Mouse (Mus musculus): ENCODE measurements around the gene Slc4a1. TPM values are rescaled to one million over a fixed set of nuclear protein-coding genes. Genes with fewer than 3 reads are reported as not detected.

The Slc4a1 gene
- polyA plus RNA-seq, 1 experiment from 2014 or later = 10.4 TPM

DNA sequence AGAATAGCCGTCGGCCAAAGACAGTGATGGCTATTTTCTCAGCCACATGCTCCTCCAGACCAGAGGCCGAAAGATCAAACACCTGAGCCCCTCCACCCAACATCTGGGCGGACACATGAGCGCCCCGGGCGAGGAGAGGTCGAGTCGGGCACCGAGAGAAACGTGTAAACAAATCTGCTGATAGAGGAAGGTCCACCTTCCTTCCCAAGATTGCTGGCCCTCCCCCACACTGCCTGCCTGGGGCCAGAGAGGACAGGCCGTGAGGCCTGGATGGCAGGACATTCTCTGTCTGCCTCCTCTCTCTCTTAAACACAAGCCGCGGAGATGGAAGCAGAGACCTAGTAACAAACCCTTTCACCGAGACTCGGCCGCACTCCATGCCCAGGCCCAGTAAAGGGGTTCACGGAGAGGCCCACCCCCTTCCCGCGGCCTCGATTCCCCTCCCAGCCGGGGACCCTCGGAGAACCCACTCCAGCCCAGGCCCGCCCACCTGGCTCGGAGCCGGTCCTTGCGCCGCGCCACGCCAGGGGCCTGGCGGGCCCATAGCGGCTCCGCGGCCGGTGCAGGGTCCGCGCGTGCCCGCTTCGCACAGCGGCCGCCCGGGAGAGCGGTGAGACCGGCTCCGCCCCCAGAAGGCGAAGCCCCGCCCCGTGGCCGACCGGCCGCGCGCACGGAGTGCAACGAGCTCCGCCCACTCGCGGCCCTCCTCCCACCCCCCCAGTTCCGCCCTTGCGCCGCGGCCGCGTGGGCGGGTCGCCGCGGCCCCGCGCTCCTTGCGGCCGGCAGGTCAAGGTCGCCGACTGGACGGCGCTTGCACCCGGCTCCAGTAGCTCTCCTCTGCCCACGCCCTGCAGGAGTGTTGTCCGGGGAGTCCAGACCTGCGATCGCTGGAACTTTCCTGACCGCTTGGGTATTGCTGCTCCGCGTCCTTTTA, 41.2 kb upstream of the Slc4a1 start:
- H3K4me2 ChIP-seq = peak overlapping the region; percentile 86
- peak overlapping the region; percentile 75 for H3K9ac ChIP-seq
- under 1% methylated on average over 85 of the region's 85 CpGs for WGBS
- H3K9me3 ChIP-seq = no peaks in the 10 kb centered on the region
- peak; percentile 71 for ATAC-seq (ENCODE audit: insufficient number of reproducible peaks, low FRiP score, low TSS enrichment, low read depth)
- H3K27me3 ChIP-seq = peaks cover 11% of the 10 kb centered on the region
- H3K36me3 ChIP-seq = peaks cover 27% of the 10 kb centered on the region
- peaks cover 24% of the 10 kb centered on the region for H3K4me1 ChIP-seq
- H3K4me3 ChIP-seq = peak overlapping the region; percentile 82
- H3K27ac ChIP-seq = peak overlapping the region; percentile 94

GRCm38 (mm10) chr11:102406401-102406800, 40.4 kb upstream of the Slc4a1 start:
- no peaks in the 10 kb centered on the region for H3K9me3 ChIP-seq
- peak overlapping the region; percentile 86 for H3K4me2 ChIP-seq
- WGBS = 3% methylated on average over 3 of the region's 3 CpGs
- ATAC-seq (ENCODE audit: insufficient number of reproducible peaks, low FRiP score, low TSS enrichment, low read depth) = no peak
- H3K27me3 ChIP-seq = peaks cover 18% of the 10 kb centered on the region
- peak overlapping the region; percentile 82 for H3K4me3 ChIP-seq
- peaks cover 30% of the 10 kb centered on the region for H3K36me3 ChIP-seq
- peak overlapping the region; percentile 94 for H3K27ac ChIP-seq
- H3K4me1 ChIP-seq = peaks cover 24% of the 10 kb centered on the region
- H3K9ac ChIP-seq = peak overlapping the region; percentile 75

DNA sequence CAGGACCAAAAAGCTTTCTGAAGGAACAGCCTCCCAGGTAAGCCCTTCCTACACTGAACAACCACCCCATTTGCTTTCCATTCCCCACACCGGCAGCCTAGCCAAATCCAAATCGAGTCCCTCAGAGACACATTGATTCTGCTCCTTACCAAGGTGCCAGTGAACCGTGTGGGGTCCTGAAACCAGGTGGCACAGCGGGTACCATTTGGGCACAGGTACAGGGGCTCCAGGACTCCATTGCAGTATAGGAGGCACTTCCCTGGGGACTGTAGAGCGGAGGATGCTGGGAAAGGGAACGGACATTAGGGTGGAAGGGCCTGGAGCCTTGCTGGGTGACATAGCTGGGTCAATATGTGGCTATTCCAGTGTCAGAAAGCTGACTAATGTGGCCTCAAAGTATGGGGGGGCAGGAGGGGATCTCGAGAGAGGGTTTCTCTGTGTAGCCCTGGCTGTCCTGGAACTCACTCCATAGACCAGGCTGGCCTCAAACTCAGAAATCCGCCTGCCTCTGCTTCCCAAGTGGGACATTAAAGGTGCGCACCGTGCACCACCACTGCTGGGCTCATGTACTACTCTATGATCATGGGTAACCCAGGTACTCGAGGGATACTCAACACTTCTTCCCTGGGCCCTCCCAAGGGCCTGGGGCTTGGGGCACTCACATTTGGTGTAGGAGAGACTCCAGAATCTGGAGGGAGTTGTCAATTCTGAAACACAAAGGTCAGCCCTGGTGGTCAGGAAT, 39.7 kb upstream of the Slc4a1 start:
- Histone ChIP-seq H3K27ac (no peak overlapping the region), H3K4me1 (peaks cover 21% of the 10 kb centered on the region), H3K4me3 (peak overlapping the region; percentile 82), H3K9me3 (no peaks in the 10 kb centered on the region), H3K36me3 (peaks cover 30% of the 10 kb centered on the region), H3K27me3 (peaks cover 25% of the 10 kb centered on the region), H3K4me2 (peak overlapping the region; percentile 86), H3K9ac (no peak overlapping the region)
- no peak for ATAC-seq (ENCODE audit: insufficient number of reproducible peaks, low FRiP score, low TSS enrichment, low read depth)
- 86% methylated on average over 11 of the region's 11 CpGs for WGBS

DNA sequence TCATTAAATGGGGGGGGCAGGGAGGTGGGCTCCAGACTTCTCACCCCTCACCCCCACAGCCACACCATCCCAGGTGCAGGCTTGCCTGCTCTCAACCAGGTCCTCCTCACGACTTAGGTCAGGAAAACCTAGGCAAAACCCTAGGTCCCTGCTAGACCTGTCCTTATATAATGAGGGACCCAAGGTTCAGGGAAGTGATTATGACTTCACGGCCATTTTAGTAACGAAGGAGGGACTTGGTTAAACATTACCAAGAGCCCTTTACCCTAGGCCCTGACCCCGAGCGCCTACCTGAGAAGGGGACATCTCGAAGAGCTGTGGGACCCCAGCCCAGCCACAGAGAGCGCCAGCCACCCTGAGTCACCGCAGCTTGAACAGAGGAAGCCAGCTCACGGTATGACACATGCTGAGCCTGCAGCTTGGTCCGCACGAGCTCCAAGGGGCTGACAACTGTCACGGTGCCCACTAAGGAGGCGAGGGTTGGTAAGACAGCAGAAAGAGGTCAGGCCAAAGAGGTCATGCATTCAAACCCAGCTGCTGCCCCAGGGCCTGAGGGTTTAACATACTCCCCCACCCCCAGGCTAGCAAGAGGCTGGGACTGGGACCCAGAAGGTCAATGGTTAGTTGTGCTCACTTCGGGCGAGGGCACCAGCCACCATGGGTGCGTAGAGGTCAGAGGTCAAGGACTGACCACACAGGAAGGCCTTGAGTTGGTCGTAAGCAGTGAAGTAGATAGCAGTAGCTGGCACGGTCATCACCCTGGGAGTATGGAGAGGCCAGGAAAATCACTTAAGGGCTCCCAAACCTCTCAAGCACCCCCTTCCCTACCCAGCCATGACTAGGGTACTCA, 38.4 kb upstream of the Slc4a1 start:
- peaks cover 29% of the 10 kb centered on the region for H3K4me1 ChIP-seq
- H3K36me3 ChIP-seq = peaks cover 30% of the 10 kb centered on the region
- no peak overlapping the region for H3K4me3 ChIP-seq
- H3K9ac ChIP-seq = no peak overlapping the region
- no peaks in the 10 kb centered on the region for H3K9me3 ChIP-seq
- no peak overlapping the region for H3K27ac ChIP-seq
- H3K27me3 ChIP-seq = peaks cover 33% of the 10 kb centered on the region
- WGBS = 87% methylated on average over 18 of the region's 18 CpGs
- H3K4me2 ChIP-seq = no peak overlapping the region
- no peak for ATAC-seq (ENCODE audit: insufficient number of reproducible peaks, low FRiP score, low TSS enrichment, low read depth)

DNA sequence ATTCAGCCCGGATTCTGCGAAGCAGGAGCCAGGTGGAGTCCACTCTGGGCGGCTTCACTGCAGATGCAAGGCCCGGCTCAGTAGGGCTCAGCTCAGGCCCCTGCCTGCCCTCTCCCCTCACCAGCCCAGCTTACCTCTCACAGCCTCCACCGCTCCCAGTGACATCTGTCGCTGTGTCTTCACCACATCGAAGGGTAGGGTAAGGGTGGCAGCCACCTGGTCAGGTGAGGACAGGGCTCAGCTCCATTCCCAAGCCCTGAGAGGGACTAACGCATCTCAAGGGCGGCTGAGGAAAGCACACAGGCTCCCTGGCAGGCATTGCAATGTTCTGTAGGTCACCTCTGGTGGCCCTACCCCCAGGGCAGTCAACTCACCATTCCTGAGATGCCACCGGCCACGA, 37.7 kb upstream of the Slc4a1 start:
- 95% methylated on average over 11 of the region's 11 CpGs for WGBS
- Histone ChIP-seq H3K9me3 (no peaks in the 10 kb centered on the region), H3K4me1 (peaks cover 33% of the 10 kb centered on the region), H3K9ac (no peak overlapping the region), H3K36me3 (peaks cover 30% of the 10 kb centered on the region), H3K27ac (no peak overlapping the region), H3K4me2 (no peak overlapping the region), H3K4me3 (no peak overlapping the region), H3K27me3 (peaks cover 40% of the 10 kb centered on the region)
- ATAC-seq (ENCODE audit: insufficient number of reproducible peaks, low FRiP score, low TSS enrichment, low read depth) = no peak

- Histone ChIP-seq H3K4me3 (no peak overlapping the region), H3K27ac (no peak overlapping the region), H3K9me3 (no peaks in the 10 kb centered on the region), H3K4me1 (peaks cover 33% of the 10 kb centered on the region), H3K36me3 (peaks cover 30% of the 10 kb centered on the region), H3K27me3 (peaks cover 55% of the 10 kb centered on the region), H3K9ac (no peak overlapping the region), H3K4me2 (no peak overlapping the region)
- WGBS = 57% methylated on average over 11 of the region's 12 CpGs
- no peak for ATAC-seq (ENCODE audit: insufficient number of reproducible peaks, low FRiP score, low TSS enrichment, low read depth)
Measured at GRCm38 (mm10) chr11:102401898-102402500, 36.0 kb upstream of the Slc4a1 start.

DNA sequence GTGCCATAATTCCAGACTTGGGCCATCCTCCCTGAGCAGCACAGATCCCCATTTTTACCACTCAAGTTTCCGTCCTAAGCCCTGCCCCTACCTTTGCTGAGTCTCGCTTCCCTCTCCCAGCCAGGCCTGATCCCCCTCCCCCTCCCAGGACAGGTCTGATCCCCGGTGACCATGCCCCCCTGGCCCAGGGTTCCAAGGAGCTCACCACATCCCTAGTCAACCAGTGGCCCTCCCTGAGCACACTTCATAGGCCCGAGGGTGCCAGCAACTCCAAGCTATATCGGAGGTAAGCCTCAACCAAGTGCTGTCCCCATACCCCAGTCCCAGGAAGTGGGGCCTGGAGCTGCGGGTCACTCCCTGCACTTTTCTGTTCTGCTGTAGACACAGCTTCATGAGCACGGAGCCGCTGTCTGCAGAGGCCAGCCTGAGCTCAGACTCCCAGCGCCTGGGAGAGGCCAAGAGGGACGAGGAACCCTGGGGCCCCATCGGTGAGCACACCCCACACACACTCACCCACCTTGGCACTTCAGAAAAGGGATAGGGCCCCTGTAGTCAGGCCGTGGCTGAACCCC, 34.6 kb upstream of the Slc4a1 start:
- Histone ChIP-seq H3K4me2 (no peak overlapping the region), H3K27ac (no peak overlapping the region), H3K36me3 (peaks cover 30% of the 10 kb centered on the region), H3K9me3 (no peaks in the 10 kb centered on the region), H3K27me3 (peaks cover 69% of the 10 kb centered on the region), H3K9ac (no peak overlapping the region), H3K4me1 (peaks cover 20% of the 10 kb centered on the region), H3K4me3 (no peak overlapping the region)
- 23% methylated on average over 12 of the region's 12 CpGs for WGBS
- no peak for ATAC-seq (ENCODE audit: insufficient number of reproducible peaks, low FRiP score, low TSS enrichment, low read depth)

DNA sequence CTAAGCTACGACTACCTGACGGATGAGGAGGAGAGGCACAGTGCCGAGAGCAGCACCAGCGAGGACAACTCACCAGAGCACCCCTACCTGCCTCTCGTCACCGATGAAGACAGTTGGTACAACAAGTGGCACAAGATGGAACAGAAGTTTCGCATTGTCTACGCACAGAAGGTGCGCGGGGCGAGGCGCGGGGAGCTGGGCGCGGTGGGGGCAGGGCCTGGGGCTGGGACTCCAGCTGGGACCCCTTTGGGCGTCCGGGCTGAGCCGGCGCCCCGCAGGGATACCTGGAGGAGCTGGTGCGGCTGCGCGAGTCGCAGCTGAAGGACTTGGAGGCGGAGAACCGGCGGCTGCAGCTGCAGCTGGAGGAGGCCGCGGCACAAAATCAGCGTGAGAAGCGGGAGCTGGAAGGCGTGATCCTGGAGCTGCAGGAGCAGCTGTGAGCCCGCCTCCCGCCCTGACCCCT, 33.6 kb upstream of the Slc4a1 start:
- no peak overlapping the region for H3K27ac ChIP-seq
- peak overlapping the region; percentile 46 for H3K4me2 ChIP-seq
- peaks cover 27% of the 10 kb centered on the region for H3K36me3 ChIP-seq
- H3K9ac ChIP-seq = no peak overlapping the region
- peak overlapping the region; percentile 18 for H3K4me3 ChIP-seq
- H3K4me1 ChIP-seq = peaks cover 12% of the 10 kb centered on the region
- 2% methylated on average over 34 of the region's 34 CpGs for WGBS
- H3K9me3 ChIP-seq = no peaks in the 10 kb centered on the region
- no peak for ATAC-seq (ENCODE audit: insufficient number of reproducible peaks, low FRiP score, low TSS enrichment, low read depth)
- H3K27me3 ChIP-seq = peaks cover 77% of the 10 kb centered on the region

- no peaks in the 10 kb centered on the region for H3K9me3 ChIP-seq
- H3K36me3 ChIP-seq = peaks cover 22% of the 10 kb centered on the region
- peak overlapping the region; percentile 18; the same call in 1 of the 2 replicates for H3K4me3 ChIP-seq
- H3K27ac ChIP-seq = no peak overlapping the region
- H3K4me2 ChIP-seq = peak overlapping the region; percentile 46
- H3K27me3 ChIP-seq = peaks cover 79% of the 10 kb centered on the region
- no peak overlapping the region for H3K9ac ChIP-seq
- ATAC-seq (ENCODE audit: insufficient number of reproducible peaks, low FRiP score, low TSS enrichment, low read depth) = no peak
- WGBS = 15% methylated on average over 15 of the region's 15 CpGs
- H3K4me1 ChIP-seq = peaks cover 18% of the 10 kb centered on the region
Measured at GRCm38 (mm10) chr11:102399107-102399506, 33.1 kb upstream of the Slc4a1 start.

DNA sequence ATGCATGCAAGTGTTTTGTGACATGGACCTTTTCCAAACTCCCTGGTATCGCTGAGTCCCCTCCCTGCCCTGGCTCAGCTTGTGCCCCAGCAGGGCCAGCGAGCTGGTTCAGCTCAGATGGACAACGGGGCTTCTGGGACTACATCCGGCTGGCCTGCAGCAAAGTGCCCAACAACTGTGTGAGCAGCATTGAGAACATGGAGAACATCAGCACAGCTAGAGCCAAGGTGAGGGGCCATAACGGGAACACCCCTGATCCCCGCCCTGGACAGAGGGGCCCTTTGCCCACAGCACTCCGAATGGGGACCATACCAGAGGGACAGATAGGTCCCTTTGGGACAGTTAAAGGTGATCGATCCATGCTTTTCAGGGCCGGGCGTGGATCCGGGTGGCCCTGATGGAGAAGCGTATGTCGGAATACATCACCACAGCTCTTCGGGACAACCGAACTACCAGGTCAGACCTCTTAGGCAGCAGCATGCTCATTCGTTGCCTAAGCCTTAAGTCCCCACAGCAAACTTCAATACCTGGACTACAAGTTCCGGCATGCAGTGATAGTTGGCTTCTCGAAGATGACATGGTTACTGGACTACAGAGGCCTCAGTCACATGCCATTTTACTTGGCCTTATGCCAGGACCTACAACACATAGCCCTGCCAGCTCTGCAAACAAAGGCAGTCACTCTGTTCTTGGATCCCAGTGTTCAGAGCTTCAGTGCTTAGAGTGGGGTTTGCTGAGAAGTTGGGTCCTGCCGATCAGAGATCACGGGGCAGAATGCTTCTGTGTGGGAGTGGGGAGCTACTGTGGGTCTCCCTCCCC, 32.2 kb upstream of the Slc4a1 start:
- peaks cover 27% of the 10 kb centered on the region for H3K4me1 ChIP-seq
- no peak for ATAC-seq (ENCODE audit: insufficient number of reproducible peaks, low FRiP score, low TSS enrichment, low read depth)
- no peak overlapping the region for H3K4me3 ChIP-seq
- no peaks in the 10 kb centered on the region for H3K9me3 ChIP-seq
- no peak overlapping the region for H3K4me2 ChIP-seq
- peaks cover 13% of the 10 kb centered on the region for H3K36me3 ChIP-seq
- no peak overlapping the region for H3K27ac ChIP-seq
- H3K9ac ChIP-seq = no peak overlapping the region
- 76% methylated on average over 20 of the region's 20 CpGs for WGBS
- peaks cover 83% of the 10 kb centered on the region for H3K27me3 ChIP-seq

Measured in limb, embryonic 15.5 days (tissue).